Mouse (Mus musculus) urinary bladder, adult 2 months (tissue): ENCODE results near the gene Stat3. TPM values are rescaled to one million over a fixed set of nuclear protein-coding genes. Genes with fewer than 3 reads are reported as not detected.

Experiments used
- DNase-seq: peaks from one replicate; pipeline ENCODE4 v3.0.0; 2022; ENCODE audit warnings: low spot score
- polyA plus RNA-seq: library from polyadenylated mRNA; depleted of rRNA; stranded (reverse); fragments of >200 nt; gene quantifications from 2 replicates; pipeline ENCODE4 v1.2.3, GENCODE M21; 2012

Gene Stat3
- polyA plus RNA-seq, 1 experiment = 91.2 TPM

GRCm38 (mm10) chr11:100920887-100921624 lies 18.3 kb downstream of the Stat3 start:
- DNase-seq = no peak

DNA sequence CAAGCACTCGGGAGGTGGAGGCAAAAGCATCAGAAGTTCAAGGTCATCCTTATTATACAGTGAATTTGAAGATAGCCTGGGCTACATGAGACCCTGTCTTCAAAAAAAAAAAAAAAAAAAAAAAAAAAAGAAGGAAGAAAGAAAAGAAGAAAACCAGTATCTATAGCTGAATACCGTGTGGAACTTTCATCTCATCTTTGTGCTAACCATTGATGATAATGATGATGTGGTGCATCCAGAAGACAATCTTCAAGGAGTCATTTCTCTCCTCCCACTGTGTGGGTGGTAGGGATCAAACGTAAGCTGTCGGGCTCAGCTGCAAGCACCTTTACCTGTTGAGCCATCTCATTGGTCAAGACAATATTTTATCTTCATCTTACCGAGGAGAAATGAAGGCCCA lies 21.3 kb downstream of the Stat3 start:
- no peak for DNase-seq

GRCm38 (mm10) chr11:100916432-100916971 lies 22.8 kb downstream of the Stat3 start:
- DNase-seq = no peak

GRCm38 (mm10) chr11:100915063-100915462 lies 24.3 kb downstream of the Stat3 start:
- DNase-seq = no peak

- no peak for DNase-seq
Observed at GRCm38 (mm10) chr11:100914415-100914814, 24.9 kb downstream of the Stat3 start.

DNA sequence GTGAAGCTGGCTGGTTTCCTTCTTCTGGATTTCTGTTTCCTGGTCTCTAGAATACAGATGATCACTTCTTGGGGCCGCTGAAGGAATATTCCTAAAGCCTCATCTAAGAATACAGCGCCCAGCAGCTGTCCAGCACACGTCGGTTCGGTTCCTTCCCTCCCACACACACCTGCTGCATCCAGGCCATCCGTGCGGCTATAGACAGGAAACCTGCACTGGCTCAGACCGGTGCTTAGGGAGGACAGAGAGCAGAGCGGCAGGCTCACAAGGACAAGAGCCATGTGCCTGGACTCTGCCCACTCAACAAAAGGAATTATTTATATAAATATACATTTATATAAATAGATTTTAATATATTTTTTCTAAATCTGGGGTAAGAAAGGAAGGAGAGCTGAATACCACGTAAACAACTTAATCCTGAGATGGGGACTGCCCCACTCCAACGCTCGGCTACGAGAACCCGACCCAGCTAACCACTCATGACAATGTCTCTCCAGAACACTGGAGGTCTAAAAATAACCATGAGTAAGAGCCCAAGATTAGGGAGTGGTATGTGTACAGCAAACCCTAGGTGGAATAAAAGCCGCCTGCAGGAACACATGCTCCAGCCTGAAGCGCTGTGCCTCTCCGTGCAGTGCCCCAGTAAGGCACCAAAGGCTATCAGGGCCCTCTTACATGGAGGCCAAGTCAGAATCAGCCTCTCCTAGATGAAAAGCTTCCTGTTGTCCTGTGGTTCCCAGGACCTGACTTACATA lies 26.8 kb downstream of the Stat3 start:
- no peak for DNase-seq

- DNase-seq = no peak
Observed at GRCm38 (mm10) chr11:100908567-100908966, 30.8 kb downstream of the Stat3 start.

- DNase-seq = no peak
Observed at GRCm38 (mm10) chr11:100908112-100908511, 31.2 kb downstream of the Stat3 start.

DNA sequence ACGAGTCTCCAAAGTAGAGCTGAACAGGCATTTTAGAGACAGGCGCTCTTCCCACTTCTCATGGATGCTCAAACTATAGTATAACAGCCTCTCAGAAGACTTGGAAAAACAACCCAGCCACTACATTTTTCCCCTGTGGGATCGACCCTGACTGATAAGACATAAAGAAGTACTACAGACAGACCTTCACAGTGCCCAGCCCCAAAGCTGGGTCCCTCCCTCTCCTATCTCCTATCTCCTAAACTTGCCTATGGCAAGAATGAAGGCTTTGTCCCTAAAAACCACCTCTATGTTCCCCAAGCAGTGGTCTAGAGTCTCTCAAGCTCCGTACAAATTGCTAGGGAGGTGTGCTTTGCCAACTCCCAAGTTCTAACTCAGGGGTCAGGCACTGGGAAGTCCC lies 32.5 kb downstream of the Stat3 start:
- no peak for DNase-seq

DNA sequence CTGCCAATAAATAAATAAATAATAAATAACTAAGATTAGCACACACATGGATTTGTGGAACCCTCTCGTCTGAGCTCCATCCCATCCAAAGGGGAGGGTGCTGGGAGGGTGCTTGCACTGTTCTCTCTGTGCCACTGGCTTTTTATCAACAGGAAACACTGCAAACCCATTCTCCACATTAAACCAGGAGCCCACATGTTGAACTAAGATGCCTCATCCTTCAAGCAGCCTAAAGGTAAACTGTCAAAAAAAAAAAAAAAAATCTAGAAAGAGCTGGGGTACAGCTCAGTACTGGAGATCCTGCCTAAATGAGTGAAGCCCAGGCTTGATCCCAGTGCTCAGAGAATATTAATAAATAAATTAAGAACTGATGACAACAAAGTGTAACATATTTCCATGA lies 33.4 kb downstream of the Stat3 start:
- no peak for DNase-seq

- DNase-seq = no peak
Observed at GRCm38 (mm10) chr11:100904580-100905351, 34.6 kb downstream of the Stat3 start.

GRCm38 (mm10) chr11:100898441-100899199 lies 40.7 kb downstream of the Stat3 start:
- no peak for DNase-seq

GRCm38 (mm10) chr11:100897294-100898231 lies 41.8 kb downstream of the Stat3 start:
- no peak for DNase-seq

GRCm38 (mm10) chr11:100896078-100896477 lies 43.3 kb downstream of the Stat3 start:
- DNase-seq = no peak

- DNase-seq = no peak
Observed at GRCm38 (mm10) chr11:100894146-100894918, 45.0 kb downstream of the Stat3 start.

- peak; percentile 65 for DNase-seq
Observed at GRCm38 (mm10) chr11:100893482-100893881, 45.9 kb downstream of the Stat3 start.

DNA sequence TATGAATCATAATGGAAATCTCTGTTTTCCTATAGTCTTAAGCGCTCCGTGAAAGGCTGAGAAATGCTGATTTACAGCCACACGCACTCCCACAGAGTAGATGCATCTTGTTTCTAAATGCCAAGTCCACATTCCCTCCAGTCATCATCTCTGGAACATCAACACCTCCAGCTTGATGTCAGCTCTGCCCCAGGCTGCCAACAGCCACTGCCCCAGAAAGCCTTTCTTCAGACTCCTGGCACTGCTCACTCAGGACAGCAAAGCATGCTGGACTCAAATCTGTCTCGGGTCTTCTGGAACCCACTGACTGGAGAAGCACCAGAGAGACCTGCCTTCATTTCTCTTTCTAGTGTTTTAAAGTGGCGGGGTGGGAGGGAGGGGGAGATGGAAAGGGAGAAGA lies 46.9 kb downstream of the Stat3 start:
- DNase-seq = no peak

- no peak for DNase-seq
Observed at GRCm38 (mm10) chr11:100891256-100892123, 47.9 kb downstream of the Stat3 start.

DNA sequence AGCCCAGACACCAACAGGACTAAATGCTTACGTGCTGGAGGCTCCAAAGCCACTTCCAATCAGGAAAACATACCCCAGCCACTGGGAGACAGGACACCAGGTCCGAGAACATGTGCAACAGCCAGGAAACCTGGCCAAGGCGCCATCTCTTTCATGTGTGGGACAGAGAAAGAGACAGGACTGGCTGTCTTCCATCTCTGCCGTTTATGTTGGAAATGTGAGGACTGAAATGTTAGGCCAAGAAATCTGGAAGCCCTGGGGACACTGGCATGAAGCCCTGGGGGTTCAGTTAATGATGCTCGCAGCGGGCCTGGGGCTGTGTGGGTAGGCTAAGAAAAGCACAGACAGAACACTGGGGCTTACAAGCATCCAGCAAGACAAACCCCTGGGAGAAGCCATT lies 48.9 kb downstream of the Stat3 start:
- no peak for DNase-seq
